Mouse (Mus musculus) heart, embryonic 16.5 days (tissue): ENCODE measurements around the gene Kazald1. TPM values are rescaled to one million over a fixed set of nuclear protein-coding genes. Genes with fewer than 3 reads are reported as not detected.

ENCODE experiments used
- ATAC-seq: fragments of 200-750 bp; cut with Nextera tagmentation; replicated peaks from 2 replicates; pipeline ENCODE4 v1.8.0; 2017; ENCODE audit warnings: moderate number of reproducible peaks; ENCODE audit not compliant: insufficient read depth, low FRiP score; ENCODE audit errors: extremely low read depth
- H3K27ac ChIP-seq: fragments of 300-500 bp; sonication (generic); 2 replicates; pipeline ENCODE4 v1.5.1; 2014; ENCODE audit warnings: mild to moderate bottlenecking, low read length, control low read depth, moderate library complexity
- H3K27me3 ChIP-seq: fragments of 300-500 bp; sonication (generic); 2 replicates; pipeline ENCODE4 v1.6.1; 2014; ENCODE audit warnings: low read length, mixed read lengths; ENCODE audit not compliant: control insufficient read depth, insufficient read depth
- H3K36me3 ChIP-seq: fragments of 300-500 bp; sonication (generic); 2 replicates; pipeline ENCODE4 v1.6.1; 2014; ENCODE audit not compliant: control insufficient read depth, insufficient read depth
- H3K4me1 ChIP-seq: fragments of 300-500 bp; sonication (generic); 2 replicates; pipeline ENCODE4 v1.6.1; 2014; ENCODE audit warnings: low read length, mixed read lengths; ENCODE audit not compliant: control insufficient read depth, insufficient read depth
- H3K4me2 ChIP-seq: fragments of 300-500 bp; sonication (generic); 2 replicates; pipeline ENCODE4 v1.6.1; 2014; ENCODE audit warnings: low read depth, mild to moderate bottlenecking, control low read depth, low read length
- H3K4me3 ChIP-seq: fragments of 300-500 bp; sonication (generic); 2 replicates; pipeline ENCODE4 v1.5.1; 2014; ENCODE audit warnings: mild to moderate bottlenecking, control low read depth, low read length
- H3K9ac ChIP-seq: fragments of 300-500 bp; sonication (generic); 2 replicates; pipeline ENCODE4 v1.6.1; 2014; ENCODE audit warnings: low read length, control low read depth
- H3K9me3 ChIP-seq: fragments of 300-500 bp; sonication (generic); replicated peaks from 2 replicates; pipeline ENCODE4 v1.6.1; 2016; ENCODE audit warnings: low read length; ENCODE audit not compliant: control insufficient read depth
- WGBS: fragments of 180-500 bp; shearing (Covaris S2); extraction: QIAGEN DNeasy Blood & Tissue Kit; methylation state at CpG from one replicate; pipeline ENCODE4 v1.1.7; 2014; 5-methylcytosine and 5-hydroxymethylcytosine counted together
- polyA plus RNA-seq: library from polyadenylated mRNA; unstranded; fragments of >200 nt; fragmentation: Nextera tagmentation; extraction: Ambion mirVana; gene quantifications from 2 replicates; pipeline ENCODE4 v1.2.1, GENCODE M21; 2015

Kazald1 gene
- 12.9 and 13.0 TPM in 2 replicates for polyA plus RNA-seq

GRCm38 (mm10) chr19:45074580-45075322 lies at the start of gene Kazald1:
Gene Kazald1, plus strand, starts transcription at chr19:45075241.
- H3K36me3 ChIP-seq = no peaks in the 10 kb centered on the region
- WGBS = under 1% methylated on average over 45 of the region's 45 CpGs

GRCm38 (mm10) chr19:45025937-45026568 lies 49.0 kb upstream of the Kazald1 start:
- Histone ChIP-seq H3K27ac (no peak overlapping the region), H3K9me3 (no peaks in the 10 kb centered on the region), H3K4me1 (peaks cover 20% of the 10 kb centered on the region), H3K4me3 (no peak overlapping the region), H3K9ac (no peak overlapping the region), H3K36me3 (peaks cover 52% of the 10 kb centered on the region), H3K27me3 (no peaks in the 10 kb centered on the region), H3K4me2 (no peak overlapping the region)
- ATAC-seq = no peak
- WGBS = 91% methylated on average over 37 of the region's 37 CpGs

More at GRCm38 (mm10) chr19:45074580-45075322, at the start of gene Kazald1:
- Histone ChIP-seq H3K27ac (peak within 1 kb of the TSS; percentile 94), H3K9me3 (no peaks in the 10 kb centered on the region), H3K4me2 (peak within 1 kb of the TSS; percentile 92), H3K9ac (peak within 1 kb of the TSS; percentile 88), H3K4me1 (peaks cover 24% of the 10 kb centered on the region), H3K4me3 (peak within 1 kb of the TSS; percentile 68), H3K27me3 (peaks cover 25% of the 10 kb centered on the region)
- ATAC-seq = peak; percentile 90

- Histone ChIP-seq H3K4me3 (no peak overlapping the region), H3K36me3 (peaks cover 46% of the 10 kb centered on the region), H3K27ac (no peak overlapping the region; the same call in none of the 2 replicates), H3K27me3 (no peaks in the 10 kb centered on the region), H3K4me1 (peaks cover 25% of the 10 kb centered on the region), H3K9me3 (no peaks in the 10 kb centered on the region), H3K4me2 (no peak overlapping the region), H3K9ac (no peak overlapping the region)
- ATAC-seq = no peak
- WGBS = 62% methylated on average over 6 of the region's 6 CpGs
These were observed 47.9 kb upstream of the Kazald1 start for GRCm38 (mm10) chr19:45026958-45027670.

DNA sequence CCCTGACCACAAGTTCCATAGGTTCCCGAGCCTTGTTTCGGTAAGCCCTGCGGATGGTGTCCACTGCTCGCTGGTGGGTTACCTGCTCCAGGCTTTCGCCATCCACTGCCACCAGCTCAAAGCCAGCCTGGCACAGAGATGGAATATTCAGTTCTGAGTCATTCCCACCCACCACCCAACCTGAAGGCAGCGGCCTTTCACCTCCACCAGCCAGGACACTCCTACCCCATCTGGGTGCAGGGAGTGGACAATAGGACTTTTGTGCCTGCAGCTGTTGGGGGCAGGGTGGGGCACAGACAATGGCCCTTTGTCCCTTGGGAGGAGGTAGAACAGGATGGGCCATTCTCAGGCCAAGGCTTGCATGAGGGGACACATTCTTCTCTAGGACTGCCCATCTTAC lies 47.2 kb upstream of the Kazald1 start:
- peaks cover 30% of the 10 kb centered on the region for H3K4me1 ChIP-seq
- H3K36me3 ChIP-seq = peaks cover 44% of the 10 kb centered on the region
- no peak overlapping the region for H3K4me3 ChIP-seq
- H3K9me3 ChIP-seq = no peaks in the 10 kb centered on the region
- H3K27me3 ChIP-seq = no peaks in the 10 kb centered on the region
- H3K9ac ChIP-seq = no peak overlapping the region
- H3K4me2 ChIP-seq = no peak overlapping the region
- ATAC-seq = no peak
- H3K27ac ChIP-seq = no peak overlapping the region
- 78% methylated on average over 6 of the region's 6 CpGs for whole genome bisulfite sequencing

- H3K27me3 ChIP-seq = no peaks in the 10 kb centered on the region
- no peaks in the 10 kb centered on the region for H3K9me3 ChIP-seq
- 42% methylated on average over 19 of the region's 19 CpGs for WGBS
- no peak overlapping the region for H3K9ac ChIP-seq
- no peak for ATAC-seq
- no peak overlapping the region for H3K27ac ChIP-seq
- no peak overlapping the region for H3K4me3 ChIP-seq
- H3K36me3 ChIP-seq = peaks cover 39% of the 10 kb centered on the region
- H3K4me2 ChIP-seq = no peak overlapping the region
- peaks cover 30% of the 10 kb centered on the region for H3K4me1 ChIP-seq
These were observed 46.3 kb upstream of the Kazald1 start for GRCm38 (mm10) chr19:45028746-45029145.

- ATAC-seq = no peak
- Histone ChIP-seq H3K4me3 (no peak overlapping the region), H3K9me3 (no peaks in the 10 kb centered on the region), H3K9ac (no peak overlapping the region), H3K27me3 (no peaks in the 10 kb centered on the region), H3K27ac (no peak overlapping the region), H3K36me3 (peaks cover 34% of the 10 kb centered on the region), H3K4me1 (peaks cover 30% of the 10 kb centered on the region), H3K4me2 (no peak overlapping the region)
- 63% methylated on average over 9 of the region's 9 CpGs for WGBS
These were observed 45.5 kb upstream of the Kazald1 start for GRCm38 (mm10) chr19:45029571-45029970.

GRCm38 (mm10) chr19:45030111-45030510 lies 44.9 kb upstream of the Kazald1 start:
- no peak overlapping the region for H3K9ac ChIP-seq
- no peak overlapping the region for H3K4me2 ChIP-seq
- peaks cover 30% of the 10 kb centered on the region for H3K4me1 ChIP-seq
- no peaks in the 10 kb centered on the region for H3K9me3 ChIP-seq
- 27% methylated on average over 8 of the region's 8 CpGs for WGBS
- no peak overlapping the region for H3K4me3 ChIP-seq
- peak; percentile 18; the same call in 1 of the 2 replicates for ATAC-seq
- no peak overlapping the region for H3K27ac ChIP-seq
- H3K36me3 ChIP-seq = peaks cover 28% of the 10 kb centered on the region
- no peaks in the 10 kb centered on the region for H3K27me3 ChIP-seq

- Histone ChIP-seq H3K4me2 (peak overlapping the region; percentile 67), H3K36me3 (peaks cover 20% of the 10 kb centered on the region), H3K4me3 (peak overlapping the region; percentile 39), H3K9me3 (no peaks in the 10 kb centered on the region), H3K4me1 (peaks cover 30% of the 10 kb centered on the region), H3K27ac (no peak overlapping the region), H3K9ac (peak overlapping the region; percentile 60), H3K27me3 (no peaks in the 10 kb centered on the region)
- ATAC-seq = peak; percentile 43
- 37% methylated on average over 20 of the region's 20 CpGs for WGBS
These were observed 44.0 kb upstream of the Kazald1 start for GRCm38 (mm10) chr19:45030746-45031693.
